Mouse (Mus musculus): ENCODE data around the gene Ap1ar. TPM values are rescaled to one million over a fixed set of nuclear protein-coding genes. Genes with fewer than 3 reads are reported as not detected.

The Ap1ar gene
- polyA plus RNA-seq, 1 experiment: 224 TPM

GRCm38 (mm10) chr3:127759212-127759611 is 78.1 kb downstream of the Ap1ar start:
- TF ChIP-seq GATA1 (IDR thresholded peaks at IDR 0.05; ENCODE audit: low read length): no peak

- no peak for TF ChIP-seq GATA1 (IDR thresholded peaks at IDR 0.05; ENCODE audit: low read length)
Measured at GRCm38 (mm10) chr3:127758806-127759205, 78.5 kb downstream of the Ap1ar start.

- TF ChIP-seq GATA1 (IDR thresholded peaks at IDR 0.05; ENCODE audit: low read length): no peak
Measured at GRCm38 (mm10) chr3:127757886-127758301, 79.4 kb downstream of the Ap1ar start.

Other genes starting within 250 kb of the Ap1ar start
- not detected in 2 replicates for gene Neurog2, start 204.4 kb downstream of the Ap1ar start, polyA plus RNA-seq (2012)
- gene Alpk1, start 57.0 kb downstream of the Ap1ar start, polyA plus RNA-seq (2012): 0.02 and 0.09 TPM in 2 replicates
- gene Tifa, start 47.7 kb downstream of the Ap1ar start, polyA plus RNA-seq (2012): 12.9 and 19.2 TPM in 2 replicates
- 31.1 and 45.9 TPM in 2 replicates for gene Fam241a, start 58.8 kb upstream of the Ap1ar start, polyA plus RNA-seq (2012)

All from G1E-ER4 (cell line).